Mouse (Mus musculus) hindbrain, embryonic 14.5 days (tissue): ENCODE measurements around the gene Pycr1. TPM values are rescaled to one million over a fixed set of nuclear protein-coding genes. Genes with fewer than 3 reads are reported as not detected.
A peak's percentile ranks its signal among the peaks of the same experiment; 100 is the strongest.

ENCODE experiments used
- ATAC-seq: fragments of 200-750 bp; cut with Nextera tagmentation; 2 replicates; pipeline ENCODE4 v1.8.0; 2017; ENCODE audit warnings: moderate number of reproducible peaks, mild to moderate bottlenecking, moderate TSS enrichment, moderate library complexity; ENCODE audit not compliant: low FRiP score
- DNase-seq: peaks from one replicate; pipeline ENCODE4 v3.0.0-alpha.2; 2015; ENCODE audit warnings: low spot score
- H3K27ac ChIP-seq: fragments of 300-500 bp; sonication (generic); 2 replicates; pipeline ENCODE4 v1.5.1; 2014; ENCODE audit warnings: mild to moderate bottlenecking, moderate library complexity
- H3K27me3 ChIP-seq: fragments of 300-500 bp; sonication (generic); 2 replicates; pipeline ENCODE4 v1.6.1; 2014; ENCODE audit warnings: mild to moderate bottlenecking, low read length, mixed read lengths; ENCODE audit not compliant: control insufficient read depth, insufficient read depth
- H3K36me3 ChIP-seq: fragments of 300-500 bp; sonication (generic); replicated peaks from 2 replicates; pipeline ENCODE4 v1.6.1; 2014; ENCODE audit not compliant: control insufficient read depth, insufficient read depth
- H3K4me1 ChIP-seq: fragments of 300-500 bp; sonication (generic); replicated peaks from 2 replicates; pipeline ENCODE4 v1.6.1; 2014; ENCODE audit warnings: antibody characterized with exemption, low read length, mixed read lengths; ENCODE audit not compliant: control insufficient read depth, insufficient read depth
- H3K4me2 ChIP-seq: fragments of 300-500 bp; sonication (generic); replicated peaks from 2 replicates; pipeline ENCODE4 v1.6.1; 2014; ENCODE audit warnings: mild to moderate bottlenecking, moderate library complexity
- H3K4me3 ChIP-seq: fragments of 300-500 bp; sonication (generic); replicated peaks from 2 replicates; pipeline ENCODE4 v1.5.1; 2014; ENCODE audit warnings: mild to moderate bottlenecking, low read length
- H3K9ac ChIP-seq: fragments of 300-500 bp; sonication (generic); 2 replicates; pipeline ENCODE4 v1.6.1; 2014
- H3K9me3 ChIP-seq: fragments of 300-500 bp; sonication (generic); 2 replicates; pipeline ENCODE4 v1.6.1; 2016; ENCODE audit warnings: low read length; ENCODE audit not compliant: control insufficient read depth
- WGBS: fragments of 180-500 bp; shearing (Covaris S2); extraction: QIAGEN DNeasy Blood & Tissue Kit; methylation state at CpG from one replicate; pipeline ENCODE4 v1.1.7; 2014; 5-methylcytosine and 5-hydroxymethylcytosine counted together
- polyA plus RNA-seq: library from polyadenylated mRNA; unstranded; fragments of >200 nt; fragmentation: Nextera tagmentation; extraction: Ambion mirVana; gene quantifications from 2 replicates; pipeline ENCODE4 v1.2.1, GENCODE M21; 2014

Gene Pycr1
- polyA plus RNA-seq, 1 experiment from 2014 or later = 16.8 TPM

GRCm38 (mm10) chr11:120615167-120615566 is 28.4 kb downstream of the Pycr1 start:
- no peak overlapping the region for H3K4me2 ChIP-seq

GRCm38 (mm10) chr11:120613976-120614375 is 29.6 kb downstream of the Pycr1 start:
- 69% methylated on average over 8 of the region's 8 CpGs for WGBS
- peaks cover 18% of the 10 kb centered on the region for H3K4me1 ChIP-seq
- H3K9ac ChIP-seq = no peak overlapping the region
- ATAC-seq (no peak), DNase-seq (no peak)
- no peaks in the 10 kb centered on the region for H3K9me3 ChIP-seq
- no peak overlapping the region for H3K4me3 ChIP-seq
- no peak overlapping the region for H3K27ac ChIP-seq
- H3K4me2 ChIP-seq = no peak overlapping the region
- H3K27me3 ChIP-seq = 0 out of 2 replicates have a peak, but pooled peaks cover 6% of the 10 kb centered on the region
- peaks cover 70% of the 10 kb centered on the region for H3K36me3 ChIP-seq

More at GRCm38 (mm10) chr11:120615167-120615566, 28.4 kb downstream of the Pycr1 start:
- H3K4me1 ChIP-seq = peaks cover 18% of the 10 kb centered on the region
- no peaks in the 10 kb centered on the region for H3K27me3 ChIP-seq
- H3K36me3 ChIP-seq = peaks cover 72% of the 10 kb centered on the region
- ATAC-seq = no peak
- no peak overlapping the region for H3K9ac ChIP-seq
- H3K9me3 ChIP-seq = no peaks in the 10 kb centered on the region
- H3K27ac ChIP-seq = no peak overlapping the region
- 91% methylated on average over 6 of the region's 6 CpGs for WGBS
- no peak for DNase-seq
- no peak overlapping the region for H3K4me3 ChIP-seq

GRCm38 (mm10) chr11:120613481-120613972 is 30.0 kb downstream of the Pycr1 start:
- peaks cover 18% of the 10 kb centered on the region for H3K4me1 ChIP-seq
- DNase-seq (no peak), ATAC-seq (no peak)
- H3K27ac ChIP-seq = no peak overlapping the region
- H3K36me3 ChIP-seq = peaks cover 66% of the 10 kb centered on the region
- H3K4me3 ChIP-seq = no peak overlapping the region
- H3K4me2 ChIP-seq = no peak overlapping the region
- H3K27me3 ChIP-seq = 0 out of 2 replicates have a peak, but pooled peaks cover 6% of the 10 kb centered on the region
- no peak overlapping the region for H3K9ac ChIP-seq
- 86% methylated on average over 10 of the region's 10 CpGs for WGBS
- no peaks in the 10 kb centered on the region for H3K9me3 ChIP-seq

GRCm38 (mm10) chr11:120612763-120613162 is 30.8 kb downstream of the Pycr1 start:
- WGBS = 56% methylated on average over 6 of the region's 6 CpGs
- H3K9me3 ChIP-seq = no peaks in the 10 kb centered on the region
- peaks cover 62% of the 10 kb centered on the region for H3K36me3 ChIP-seq
- peaks cover 18% of the 10 kb centered on the region for H3K4me1 ChIP-seq
- ATAC-seq (no peak), DNase-seq (peak; percentile 65)
- 0 out of 2 replicates have a peak, but pooled peaks cover 6% of the 10 kb centered on the region for H3K27me3 ChIP-seq
- no peak overlapping the region for H3K27ac ChIP-seq
- H3K4me3 ChIP-seq = no peak overlapping the region
- H3K4me2 ChIP-seq = no peak overlapping the region
- H3K9ac ChIP-seq = no peak overlapping the region

- no peaks in the 10 kb centered on the region for H3K9me3 ChIP-seq
- DNase-seq (no peak), ATAC-seq (no peak)
- 0 out of 2 replicates have a peak, but pooled peaks cover 6% of the 10 kb centered on the region for H3K27me3 ChIP-seq
- peaks cover 74% of the 10 kb centered on the region for H3K36me3 ChIP-seq
- H3K27ac ChIP-seq = no peak overlapping the region
- no peak overlapping the region for H3K9ac ChIP-seq
- peaks cover 1% of the 10 kb centered on the region; the same call in 1 of the 2 replicates for H3K4me1 ChIP-seq
- WGBS = 80% methylated on average over 9 of the region's 9 CpGs
- no peak overlapping the region for H3K4me2 ChIP-seq
- H3K4me3 ChIP-seq = no peak overlapping the region
These were observed 33.0 kb downstream of the Pycr1 start for GRCm38 (mm10) chr11:120610477-120611046.

- no peak overlapping the region for H3K4me2 ChIP-seq
- H3K27me3 ChIP-seq = 0 out of 2 replicates have a peak, but pooled peaks cover 6% of the 10 kb centered on the region
- H3K4me1 ChIP-seq = no peaks in the 10 kb centered on the region; the same call in 1 of the 2 replicates
- DNase-seq = no peak
- no peak for ATAC-seq
- no peak overlapping the region for H3K4me3 ChIP-seq
- no peak overlapping the region for H3K27ac ChIP-seq
- no peak overlapping the region for H3K9ac ChIP-seq
- WGBS = 30% methylated on average over 8 of the region's 8 CpGs
- H3K9me3 ChIP-seq = no peaks in the 10 kb centered on the region
- H3K36me3 ChIP-seq = peaks cover 81% of the 10 kb centered on the region
These were observed 34.3 kb downstream of the Pycr1 start for GRCm38 (mm10) chr11:120609250-120609649.

- WGBS = 7% methylated on average over 45 of the region's 45 CpGs
- ATAC-seq = no peak
- Histone ChIP-seq H3K36me3 (peaks cover 81% of the 10 kb centered on the region), H3K9ac (peak within 1 kb of the TSS; percentile 16; the same call in 1 of the 2 replicates), H3K27me3 (0 out of 2 replicates have a peak, but pooled peaks cover 6% of the 10 kb centered on the region), H3K4me3 (0 out of 2 replicates have a peak within 1 kb of the TSS, but pooled peaks have one; percentile 5), H3K4me1 (no peaks in the 10 kb centered on the region; the same call in 1 of the 2 replicates), H3K4me2 (peak within 1 kb of the TSS; percentile 38), H3K27ac (no peak within 1 kb of the TSS), H3K9me3 (no peaks in the 10 kb centered on the region)
- no peak for DNase-seq
These were observed 35.1 kb downstream of the Pycr1 start, which contains the start of gene Npb for GRCm38 (mm10) chr11:120608241-120609034. TSS of gene Npb (plus strand) at chr11:120608477.

- Histone ChIP-seq H3K36me3 (peaks cover 81% of the 10 kb centered on the region), H3K4me2 (no peak overlapping the region)
- WGBS = 66% methylated on average over 4 of the region's 4 CpGs
These were observed 36.8 kb downstream of the Pycr1 start for GRCm38 (mm10) chr11:120606764-120607163.

GRCm38 (mm10) chr11:120605667-120606066 is 37.9 kb downstream of the Pycr1 start:
- peaks cover 79% of the 10 kb centered on the region for H3K36me3 ChIP-seq
- no peaks in the 10 kb centered on the region; the same call in 1 of the 2 replicates for H3K4me1 ChIP-seq
- H3K4me2 ChIP-seq = no peak overlapping the region
- WGBS = 91% methylated on average over 7 of the region's 7 CpGs
- no peak overlapping the region for H3K4me3 ChIP-seq
- H3K27me3 ChIP-seq = 0 out of 2 replicates have a peak, but pooled peaks cover 6% of the 10 kb centered on the region
- no peak overlapping the region for H3K27ac ChIP-seq
- no peaks in the 10 kb centered on the region for H3K9me3 ChIP-seq
- H3K9ac ChIP-seq = no peak overlapping the region
- DNase-seq = no peak
- ATAC-seq = no peak

More at GRCm38 (mm10) chr11:120606764-120607163, 36.8 kb downstream of the Pycr1 start:
- Histone ChIP-seq H3K4me1 (no peaks in the 10 kb centered on the region; the same call in 1 of the 2 replicates), H3K9me3 (no peaks in the 10 kb centered on the region), H3K27me3 (0 out of 2 replicates have a peak, but pooled peaks cover 6% of the 10 kb centered on the region), H3K27ac (no peak overlapping the region), H3K9ac (no peak overlapping the region), H3K4me3 (no peak overlapping the region)
- ATAC-seq (no peak), DNase-seq (no peak)
